Mouse (Mus musculus): Measurements from ENCODE around the gene Prl2b1.

Gene Prl2b1

GRCm38 (mm10) chr13:27390746-27391145 is at the start of gene Prl2b1:
TSS of gene Prl2b1 (minus strand) at chr13:27390846.
- TF ChIP-seq GATA4 (IDR thresholded peaks at IDR 0.05; ENCODE audit: insufficient replicate concordance, low read length): no peak

GRCm38 (mm10) chr13:27438588-27438987 is 47.9 kb upstream of the Prl2b1 start, which contains the start of gene Prl8a6:
TSS of gene Prl8a6 (minus strand) at chr13:27438688.
- TF ChIP-seq GATA4 (IDR thresholded peaks at IDR 0.05; ENCODE audit: insufficient replicate concordance, low read length): no peak

- TF ChIP-seq GATA4 (IDR thresholded peaks at IDR 0.05; ENCODE audit: insufficient replicate concordance, low read length): no peak
Observed at GRCm38 (mm10) chr13:27433159-27433558, 42.5 kb upstream of the Prl2b1 start.

- TF ChIP-seq GATA4 (IDR thresholded peaks at IDR 0.05; ENCODE audit: insufficient replicate concordance, low read length): no peak
Observed at GRCm38 (mm10) chr13:27413640-27414039, 23.0 kb upstream of the Prl2b1 start.

- no peak for TF ChIP-seq GATA4 (IDR thresholded peaks at IDR 0.05; ENCODE audit: insufficient replicate concordance, low read length)
Observed at GRCm38 (mm10) chr13:27399061-27399724, 8.5 kb upstream of the Prl2b1 start.

- TF ChIP-seq GATA4 (IDR thresholded peaks at IDR 0.05; ENCODE audit: insufficient replicate concordance, low read length): no peak
Observed at GRCm38 (mm10) chr13:27345373-27345772, 45.3 kb downstream of the Prl2b1 start, which contains the start of gene Prl8a2. TSS of gene Prl8a2 (plus strand) at chr13:27345673.

- TF ChIP-seq GATA4 (IDR thresholded peaks at IDR 0.05; ENCODE audit: insufficient replicate concordance, low read length): no peak
Observed at GRCm38 (mm10) chr13:27342733-27343275, 47.8 kb downstream of the Prl2b1 start.

- TF ChIP-seq GATA4 (IDR thresholded peaks at IDR 0.05; ENCODE audit: insufficient replicate concordance, low read length): no peak
Observed at GRCm38 (mm10) chr13:27334989-27335388, 55.7 kb downstream of the Prl2b1 start.
